Mouse (Mus musculus): ENCODE measurements at regions not wholly inside any gene's neighbourhood (a gene's known extent, or its start where the extent isn't known, plus 50 kb on each side); places are given as distances from the start of the nearest gene placed in this dataset.
A peak's percentile ranks its signal among the peaks of the same experiment; 100 is the strongest.

GRCm38 (mm10) chr9:61279044-61279543, 93.1 kb upstream of the Tle3 start:
- no peak for DNase-seq (ENCODE audit: extremely low spot score in 1 of 2, low spot score in 1 of 2)

GRCm38 (mm10) chr9:61280856-61281582, 91.1 kb upstream of the Tle3 start:
- DNase-seq (ENCODE audit: extremely low spot score in 1 of 2, low spot score in 1 of 2): no peak

- DNase-seq (ENCODE audit: extremely low spot score in 1 of 2, low spot score in 1 of 2): no peak
These were observed 88.9 kb upstream of the Tle3 start for GRCm38 (mm10) chr9:61283311-61283710.

GRCm38 (mm10) chr9:61284201-61285021, 87.8 kb upstream of the Tle3 start:
- DNase-seq (ENCODE audit: extremely low spot score in 1 of 2, low spot score in 1 of 2): peak in 1 of 2 experiments; percentile 8

GRCm38 (mm10) chr9:61286561-61286960, 85.6 kb upstream of the Tle3 start:
- no peak for DNase-seq (ENCODE audit: extremely low spot score in 1 of 2, low spot score in 1 of 2)

GRCm38 (mm10) chr9:61289117-61289516, 83.0 kb upstream of the Tle3 start:
- DNase-seq (ENCODE audit: extremely low spot score in 1 of 2, low spot score in 1 of 2): no peak

GRCm38 (mm10) chr9:61289713-61290112, 82.5 kb upstream of the Tle3 start:
- no peak for DNase-seq (ENCODE audit: extremely low spot score in 1 of 2, low spot score in 1 of 2)

GRCm38 (mm10) chr9:61291646-61292045, 80.5 kb upstream of the Tle3 start:
- DNase-seq (ENCODE audit: extremely low spot score in 1 of 2, low spot score in 1 of 2): no peak

GRCm38 (mm10) chr9:61292501-61292900, 79.7 kb upstream of the Tle3 start:
- DNase-seq (ENCODE audit: extremely low spot score in 1 of 2, low spot score in 1 of 2): no peak

- no peak for DNase-seq (ENCODE audit: extremely low spot score in 1 of 2, low spot score in 1 of 2)
These were observed 78.8 kb upstream of the Tle3 start for GRCm38 (mm10) chr9:61293223-61293985.

GRCm38 (mm10) chr9:61295001-61295400, 77.2 kb upstream of the Tle3 start:
- no peak for DNase-seq (ENCODE audit: extremely low spot score in 1 of 2, low spot score in 1 of 2)

- no peak for DNase-seq (ENCODE audit: extremely low spot score in 1 of 2, low spot score in 1 of 2)
These were observed 75.7 kb upstream of the Tle3 start for GRCm38 (mm10) chr9:61296311-61296947.

- DNase-seq (ENCODE audit: extremely low spot score in 1 of 2, low spot score in 1 of 2): no peak
These were observed 74.8 kb upstream of the Tle3 start for GRCm38 (mm10) chr9:61297385-61297784.

- no peak for DNase-seq (ENCODE audit: extremely low spot score in 1 of 2, low spot score in 1 of 2)
These were observed 72.1 kb upstream of the Tle3 start for GRCm38 (mm10) chr9:61299873-61300560.

- DNase-seq (ENCODE audit: extremely low spot score in 1 of 2, low spot score in 1 of 2): no peak
These were observed 71.1 kb upstream of the Tle3 start for GRCm38 (mm10) chr9:61301070-61301469.

- DNase-seq (ENCODE audit: extremely low spot score in 1 of 2, low spot score in 1 of 2): no peak
These were observed 69.4 kb upstream of the Tle3 start for GRCm38 (mm10) chr9:61302724-61303123.

- DNase-seq (ENCODE audit: extremely low spot score in 1 of 2, low spot score in 1 of 2): no peak
These were observed 65.9 kb upstream of the Tle3 start for GRCm38 (mm10) chr9:61306306-61306705.

- no peak for DNase-seq (ENCODE audit: extremely low spot score in 1 of 2, low spot score in 1 of 2)
These were observed 63.1 kb upstream of the Tle3 start for GRCm38 (mm10) chr9:61309096-61309495.

- peak in 1 of 2 experiments; percentile 40 for DNase-seq (ENCODE audit: extremely low spot score in 1 of 2, low spot score in 1 of 2)
These were observed 62.2 kb upstream of the Tle3 start for GRCm38 (mm10) chr9:61309768-61310493.

Data from frontal cortex, adult 2 months (tissue).